Mouse (Mus musculus): ENCODE data around the gene Olfr1442.

- TF ChIP-seq MYOG (IDR thresholded peaks at IDR 0.05; ENCODE audit: control insufficient read depth, extremely low read depth, insufficient read length), result no peak
- no peak for TF ChIP-seq CTCF (IDR thresholded peaks at IDR 0.05; ENCODE audit: control insufficient read depth, insufficient read depth, insufficient read length)
- no peak for TF ChIP-seq MAX (IDR thresholded peaks at IDR 0.05)
- no peak for TF ChIP-seq FOSL1 (IDR thresholded peaks at IDR 0.05; ENCODE audit: insufficient read depth, low read length, poor library complexity, severe bottlenecking)
- TF ChIP-seq CEBPB (IDR thresholded peaks at IDR 0.05; ENCODE audit: low read depth), result no peak
- TF ChIP-seq USF1 (IDR thresholded peaks at IDR 0.05; ENCODE audit: low read depth), result no peak
These were observed 38.7 kb downstream of the Olfr1442 start for GRCm38 (mm10) chr19:12708986-12709385.
